Mouse (Mus musculus) liver, embryonic 14.5 days (tissue): ENCODE results near the gene Plcb2. TPM values are rescaled to one million over a fixed set of nuclear protein-coding genes. Genes with fewer than 3 reads are reported as not detected.
A peak's percentile ranks its signal among the peaks of the same experiment; 100 is the strongest.

Experiments used
- ATAC-seq: fragments of 200-750 bp; cut with Nextera tagmentation; 2 replicates; pipeline ENCODE4 v1.8.0; 2017; ENCODE audit warnings: moderate number of reproducible peaks, mild to moderate bottlenecking, moderate library complexity; ENCODE audit not compliant: insufficient read depth
- DNase-seq, 3 experiments: peaks; one replicate each; pipeline ENCODE4 v3.0.0-alpha.2; 2012 to 2013; ENCODE audit warnings: low read depth in 3 of 3, low spot score in 3 of 3
- H3K27ac ChIP-seq: fragments of 300-500 bp; sonication (generic); 2 replicates; pipeline ENCODE4 v1.5.1; 2014; ENCODE audit warnings: moderate library complexity, mild to moderate bottlenecking, control low read depth, inconsistent platforms
- H3K27me3 ChIP-seq: fragments of 300-500 bp; sonication (generic); 2 replicates; pipeline ENCODE4 v1.6.1; 2014; ENCODE audit warnings: mild to moderate bottlenecking, low read length, moderate library complexity; ENCODE audit not compliant: control insufficient read depth, insufficient read depth
- H3K36me3 ChIP-seq: fragments of 300-500 bp; sonication (generic); replicated peaks from 2 replicates; pipeline ENCODE4 v1.6.1; 2014; ENCODE audit warnings: low read depth; ENCODE audit not compliant: control insufficient read depth, insufficient read depth
- H3K4me1 ChIP-seq, 2 experiments: fragments of 200-500 bp in 1 of 2; fragments of 300-500 bp in 1 of 2; sonication (generic) in 1 of 2; replicated peaks; 2 replicates each; pipeline ENCODE4 v1.6.1; 2012 to 2014; ENCODE audit warnings: antibody characterized with exemption in 1 of 2, inconsistent platforms in 1 of 2, low read length in 1 of 2; ENCODE audit not compliant: control insufficient read depth in 2 of 2, insufficient read depth in 2 of 2
- H3K4me2 ChIP-seq: fragments of 300-500 bp; sonication (generic); 2 replicates; pipeline ENCODE4 v1.6.1; 2014; ENCODE audit warnings: low read depth, mild to moderate bottlenecking, control low read depth, moderate library complexity
- H3K4me3 ChIP-seq, 2 experiments: fragments of 200-500 bp in 1 of 2; fragments of 300-500 bp in 1 of 2; sonication (generic) in 1 of 2; 2 replicates each; pipeline ENCODE4 v1.5.1; 2012 to 2014; ENCODE audit warnings: low read depth in 2 of 2, low read length in 2 of 2, mild to moderate bottlenecking in 2 of 2, control low read depth in 1 of 2, inconsistent platforms in 1 of 2, moderate library complexity in 1 of 2; ENCODE audit not compliant: insufficient read depth in 1 of 2
- H3K9ac ChIP-seq: fragments of 300-500 bp; sonication (generic); replicated peaks from 2 replicates; pipeline ENCODE4 v1.6.1; 2014; ENCODE audit warnings: mild to moderate bottlenecking, control low read depth, moderate library complexity
- H3K9me3 ChIP-seq: fragments of 300-500 bp; sonication (generic); 2 replicates; pipeline ENCODE4 v1.6.1; 2016; ENCODE audit warnings: low read length, mixed read lengths; ENCODE audit not compliant: control insufficient read depth
- CTCF ChIP-seq: IDR thresholded peaks from 2 replicates; pipeline ENCODE4 v1.5.1; 2016; ENCODE audit warnings: antibody characterized with exemption, low read depth, control low read depth
- EP300 ChIP-seq: IDR thresholded peaks from 2 replicates; pipeline ENCODE4 v1.6.1; 2016; ENCODE audit warnings: antibody characterized with exemption, low read depth
- WGBS: fragments of 180-500 bp; shearing (Covaris S2); extraction: QIAGEN DNeasy Blood & Tissue Kit; methylation state at CpG from one replicate; pipeline ENCODE4 v1.1.7; 2014; ENCODE audit not compliant: insufficient replicate concordance; 5-methylcytosine and 5-hydroxymethylcytosine counted together
- polyA plus RNA-seq, 2 experiments: library from polyadenylated mRNA; depleted of rRNA in 1 of 2; stranded (reverse) in 1 of 2; unstranded in 1 of 2; fragments of >200 nt; fragmentation: Nextera tagmentation in 1 of 2; extraction: Ambion mirVana in 1 of 2; gene quantifications; 2 replicates each; pipeline versions ENCODE4 v1.2.1 to v1.2.3; 2012 to 2014

The Plcb2 gene
- polyA plus RNA-seq, 2 experiments = 1.5 to 3.1 TPM

- TF ChIP-seq CTCF (no peak), EP300 (no peak)
- H3K9me3 ChIP-seq = no peaks in the 10 kb centered on the region
- H3K4me1 ChIP-seq = peaks cover under 1 to 10% of the 10 kb centered on the region in 2 experiments
- no peak overlapping the region for H3K9ac ChIP-seq
- H3K36me3 ChIP-seq = no peaks in the 10 kb centered on the region
- H3K27ac ChIP-seq = no peak overlapping the region
- DNase-seq = no peak
- WGBS = 38% methylated on average over 8 of the region's 8 CpGs
- no peak overlapping the region for H3K4me3 ChIP-seq
- H3K4me2 ChIP-seq = no peak overlapping the region
- H3K27me3 ChIP-seq = peaks cover 6% of the 10 kb centered on the region
- no peak for ATAC-seq
Observed at GRCm38 (mm10) chr2:118682544-118683260, 45.5 kb downstream of the Plcb2 start.

- Histone ChIP-seq H3K27ac (no peak overlapping the region), H3K4me1 (peaks cover 3 to 12% of the 10 kb centered on the region in 2 experiments), H3K9me3 (no peaks in the 10 kb centered on the region), H3K36me3 (no peaks in the 10 kb centered on the region), H3K27me3 (peaks cover 24% of the 10 kb centered on the region), H3K4me3 (no peak overlapping the region), H3K4me2 (no peak overlapping the region), H3K9ac (no peak overlapping the region)
- DNase-seq = no peak
- ATAC-seq = no peak
- TF ChIP-seq CTCF (no peak), EP300 (no peak)
- 78% methylated on average over 6 of the region's 6 CpGs for WGBS
Observed at GRCm38 (mm10) chr2:118680926-118681325, 47.3 kb downstream of the Plcb2 start.

DNA sequence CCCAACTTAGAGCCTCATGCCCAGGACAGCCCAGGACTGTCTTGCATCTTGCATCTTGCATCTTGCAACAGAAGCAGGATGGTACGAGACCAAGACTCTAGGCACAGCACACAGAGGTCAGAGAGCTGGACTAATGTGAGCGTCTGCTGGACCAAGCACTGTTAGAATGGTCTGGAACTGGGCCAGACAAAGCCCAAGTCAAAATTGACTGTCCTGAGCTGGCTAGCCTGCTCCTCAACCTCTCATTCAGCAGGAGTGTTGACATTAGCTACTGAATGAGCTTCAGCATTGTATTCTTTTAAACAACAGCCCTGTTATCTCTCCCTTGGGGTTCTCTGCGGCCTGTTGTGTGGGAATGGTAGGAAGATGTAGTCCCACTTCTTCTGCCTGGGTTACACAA, 48.7 kb downstream of the Plcb2 start:
- no peak overlapping the region for H3K9ac ChIP-seq
- H3K9me3 ChIP-seq = no peaks in the 10 kb centered on the region
- H3K36me3 ChIP-seq = no peaks in the 10 kb centered on the region
- no peak overlapping the region for H3K4me3 ChIP-seq
- TF ChIP-seq CTCF = no peak
- TF ChIP-seq EP300 = no peak
- H3K4me2 ChIP-seq = no peak overlapping the region
- no peak overlapping the region for H3K27ac ChIP-seq
- no peak for ATAC-seq
- peaks cover 35% of the 10 kb centered on the region for H3K27me3 ChIP-seq
- H3K4me1 ChIP-seq = peaks cover 3 to 12% of the 10 kb centered on the region in 2 experiments
- DNase-seq = no peak
- 64% methylated on average over 3 of the region's 3 CpGs for WGBS

DNA sequence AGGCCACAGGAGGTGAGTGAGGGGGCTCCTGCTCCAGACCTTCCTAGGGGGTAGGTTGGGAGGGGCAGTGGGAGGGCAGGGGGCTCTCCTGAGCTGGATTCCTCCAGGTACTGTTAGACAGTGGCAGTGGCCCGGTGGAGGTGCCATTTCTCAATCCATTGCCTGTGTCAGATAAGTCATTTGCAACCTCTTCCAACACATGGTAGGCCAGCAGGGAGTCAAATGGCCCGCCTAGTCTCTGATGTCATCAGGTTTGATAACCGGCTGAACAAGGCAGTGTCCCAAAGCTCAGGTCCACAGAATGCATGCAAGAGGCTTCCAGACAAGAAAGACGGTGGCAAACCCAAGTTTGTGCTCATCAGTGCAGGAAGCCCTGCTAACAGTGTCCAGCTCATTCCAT, 50.4 kb downstream of the Plcb2 start:
- Histone ChIP-seq H3K4me2 (peak overlapping the region; percentile 86), H3K27me3 (peaks cover 35% of the 10 kb centered on the region), H3K36me3 (no peaks in the 10 kb centered on the region), H3K4me3 (peak overlapping the region; percentile 34 to 54; a peak in 3 of 4 replicates), H3K9ac (peak overlapping the region; percentile 40; the same call in 1 of the 2 replicates), H3K4me1 (peaks cover 3 to 9% of the 10 kb centered on the region in 2 experiments), H3K27ac (no peak overlapping the region), H3K9me3 (no peaks in the 10 kb centered on the region)
- DNase-seq = peak in 2 of 3 experiments; percentile 39 to 42
- 11% methylated on average over 4 of the region's 4 CpGs for WGBS
- TF ChIP-seq CTCF (no peak), EP300 (no peak)
- ATAC-seq = peak; percentile 59; the same call in 1 of the 2 replicates

DNA sequence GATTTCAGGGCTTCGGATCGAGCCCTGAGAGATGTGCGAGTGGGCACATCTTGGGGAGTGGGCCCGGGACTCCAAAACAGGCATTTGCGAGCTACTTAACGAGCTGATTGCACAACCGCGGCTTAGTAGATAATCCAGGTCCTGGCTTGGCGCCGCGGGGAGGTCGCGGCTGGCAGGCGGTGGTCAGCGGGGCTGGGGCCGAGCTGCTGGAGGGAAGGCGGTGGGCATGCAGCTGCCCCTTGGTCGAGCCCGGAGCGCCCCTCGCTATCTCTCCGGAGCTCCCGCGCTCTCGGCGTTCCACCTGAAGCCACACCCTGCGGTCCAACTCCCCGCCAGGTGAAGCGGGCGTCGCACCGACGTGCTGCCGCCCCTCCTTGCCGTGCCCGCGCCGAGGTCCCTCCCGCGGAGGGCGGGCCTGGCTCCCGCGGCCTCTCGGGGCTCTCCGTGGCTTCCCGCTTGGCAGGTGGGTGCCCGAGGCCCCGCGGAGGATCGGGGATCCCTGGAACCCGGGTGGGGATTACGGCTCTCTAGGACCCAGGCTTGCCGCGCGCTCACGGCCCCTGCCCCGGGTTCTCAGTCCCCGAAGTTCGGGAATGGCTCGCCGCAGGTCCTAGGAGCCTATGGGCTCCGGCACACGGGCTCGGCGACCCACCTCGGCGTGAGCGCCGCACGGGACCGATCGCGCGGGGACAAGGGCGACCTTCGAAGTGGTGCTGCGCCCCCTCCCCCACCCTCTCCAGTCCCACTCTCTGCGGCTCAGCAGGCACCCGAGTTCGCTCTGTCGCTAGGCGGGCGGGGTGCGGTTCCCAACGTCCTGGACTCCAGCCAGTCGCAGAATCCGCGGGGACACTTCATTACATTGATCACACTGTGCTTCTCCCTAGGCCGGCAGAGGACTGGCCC, 51.1 kb downstream of the Plcb2 start:
- H3K4me1 ChIP-seq = peaks cover 3 to 6% of the 10 kb centered on the region in 2 experiments
- peaks cover 35% of the 10 kb centered on the region for H3K27me3 ChIP-seq
- H3K4me3 ChIP-seq = peak overlapping the region; percentile 34 to 54
- H3K9ac ChIP-seq = peak overlapping the region; percentile 40
- peak overlapping the region; percentile 86 for H3K4me2 ChIP-seq
- TF ChIP-seq CTCF (no peak), EP300 (no peak)
- 2% methylated on average over 85 of the region's 89 CpGs for WGBS
- DNase-seq = no peak
- H3K27ac ChIP-seq = no peak overlapping the region
- no peaks in the 10 kb centered on the region for H3K9me3 ChIP-seq
- no peaks in the 10 kb centered on the region for H3K36me3 ChIP-seq
- peak; percentile 53; the same call in 1 of the 2 replicates for ATAC-seq
